Mouse (Mus musculus) testis, postnatal 10 days (tissue): Measurements from ENCODE around the gene Gm3404.
"Not testable (repeated sequence)": the region's sequence is repeated elsewhere in the genome, so short reads cannot be mapped to it uniquely, and the experiment has no call there.

Experiments used
- DNase-seq: peaks from one replicate; pipeline ENCODE4 v3.0.0; 2021; ENCODE audit warnings: low spot score

Gene Gm3404

DNA sequence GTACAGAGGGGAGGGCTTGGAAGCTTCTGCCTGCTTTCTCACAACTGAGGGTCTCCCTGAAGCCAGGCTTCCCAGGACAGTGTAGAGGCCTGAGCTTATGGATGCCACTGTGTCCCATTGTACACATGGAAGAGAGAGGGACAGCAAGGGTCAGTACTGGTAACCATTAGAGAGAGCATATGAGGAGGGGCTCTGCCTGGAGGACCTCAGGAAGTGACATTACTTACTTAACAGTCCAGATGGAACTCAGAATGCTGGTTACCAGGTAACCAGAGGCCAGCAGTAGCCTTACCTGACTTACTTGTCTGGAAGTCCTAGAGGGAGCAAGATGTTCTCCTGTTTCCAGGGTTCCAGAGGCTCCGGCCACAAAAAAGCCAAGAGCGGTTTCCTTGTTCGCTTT is at the start of gene Gm3404:
Gene Gm3404 (plus strand): TSS at position 301 of the 400 bp plus-strand sequence.
- DNase-seq = not testable (repeated sequence)

DNA sequence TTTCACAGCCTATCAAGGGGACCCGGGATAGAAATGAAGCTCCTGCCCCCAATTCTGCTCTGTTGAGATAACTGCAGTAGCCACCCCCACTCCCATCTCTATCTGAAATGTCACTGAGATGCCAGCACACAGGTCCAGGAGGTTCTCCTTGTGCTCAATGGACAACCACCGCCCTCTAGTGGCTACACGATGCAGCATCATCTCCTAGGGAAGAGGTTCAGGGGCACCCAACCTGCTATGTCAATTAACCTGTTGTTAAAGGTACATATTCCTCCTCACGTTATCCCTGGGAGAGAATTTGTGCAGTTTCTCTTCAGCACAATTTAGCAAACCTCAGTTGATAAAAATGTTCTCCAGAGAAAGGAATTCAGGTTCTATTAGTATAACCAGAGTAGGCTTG is 46.0 kb upstream of the Gm3404 start:
- peak; percentile 50 for DNase-seq

DNA sequence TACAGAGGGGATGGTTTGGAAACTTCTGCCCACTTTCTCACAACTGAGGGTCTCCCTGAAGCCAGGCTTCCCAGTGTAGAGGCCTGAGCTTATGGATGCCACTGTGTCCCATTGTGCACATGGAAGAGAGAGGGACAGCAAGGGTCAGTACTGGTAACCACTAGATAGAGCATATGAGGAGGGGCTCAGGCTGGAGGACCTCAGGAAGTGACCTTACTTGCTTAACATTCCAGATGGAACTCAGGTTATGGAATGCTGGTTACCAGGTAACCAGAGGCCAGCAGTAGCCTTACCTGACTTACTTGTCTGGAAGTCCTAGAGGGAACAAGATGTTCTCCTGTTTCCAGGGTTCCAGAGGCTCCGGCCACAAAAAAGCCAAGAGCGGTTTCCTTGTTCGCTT is 43.9 kb upstream of the Gm3404 start, which contains the start of gene Gm6408:
Gene Gm6408 (plus strand): TSS at position 301 of the 400 bp plus-strand sequence.
- DNase-seq = not testable (repeated sequence)

- not testable (repeated sequence) for DNase-seq
Measured at GRCm38 (mm10) chr5:146488959-146489358, 36.6 kb upstream of the Gm3404 start.

- not testable (repeated sequence) for DNase-seq
Measured at GRCm38 (mm10) chr5:146491063-146491462, 34.5 kb upstream of the Gm3404 start, which contains the start of gene Gm6370. Gene Gm6370 (plus strand): TSS chr5:146491363.

DNA sequence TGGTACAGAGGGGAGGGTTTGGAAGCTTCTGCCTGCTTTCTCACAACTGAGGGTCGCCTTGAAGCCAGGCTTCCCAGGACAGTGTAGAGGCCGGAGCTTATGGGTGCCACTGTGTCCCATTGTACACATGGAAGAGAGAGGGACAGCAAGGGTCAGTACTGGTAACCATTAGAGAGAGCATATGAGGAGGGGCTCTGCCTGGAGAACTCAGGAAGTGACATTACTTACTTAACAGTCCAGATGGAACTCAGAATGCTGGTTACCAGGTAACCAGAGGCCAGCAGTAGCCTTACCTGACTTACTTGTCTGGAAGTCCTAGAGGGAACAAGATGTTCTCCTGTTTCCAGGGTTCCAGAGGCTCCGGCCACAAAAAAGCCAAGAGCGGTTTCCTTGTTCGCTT is 23.5 kb upstream of the Gm3404 start, which contains the start of gene 4930449I24Rik:
Gene 4930449I24Rik (plus strand): TSS at position 301 of the 400 bp plus-strand sequence.
- not testable (repeated sequence) for DNase-seq

GRCm38 (mm10) chr5:146513823-146514222 is 11.8 kb upstream of the Gm3404 start, which contains the start of gene Gm3402:
Gene Gm3402 (plus strand): TSS chr5:146514123.
- DNase-seq = not testable (repeated sequence)

GRCm38 (mm10) chr5:146537347-146537746 is 11.7 kb downstream of the Gm3404 start, which contains the start of gene Gm3409:
Gene Gm3409 (plus strand): TSS chr5:146537647.
- DNase-seq = not testable (repeated sequence)

DNA sequence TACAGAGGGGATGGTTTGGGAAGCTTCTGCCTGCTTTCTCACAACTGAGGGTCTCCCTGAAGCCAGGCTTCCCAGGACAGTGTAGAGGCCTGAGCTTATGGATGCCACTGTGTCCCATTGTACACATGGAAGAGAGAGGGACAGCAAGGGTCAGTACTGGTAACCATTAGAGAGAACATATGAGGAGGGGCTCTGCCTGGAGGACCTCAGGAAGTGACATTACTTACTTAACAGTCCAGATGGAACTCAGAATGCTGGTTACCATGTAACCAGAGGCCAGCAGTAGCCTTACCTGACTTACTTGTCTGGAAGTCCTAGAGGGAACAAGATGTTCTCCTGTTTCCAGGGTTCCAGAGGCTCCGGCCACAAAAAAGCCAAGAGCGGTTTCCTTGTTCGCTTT is 30.2 kb downstream of the Gm3404 start, which contains the start of gene Gm3415:
Gene Gm3415 (plus strand): TSS at position 301 of the 400 bp plus-strand sequence.
- not testable (repeated sequence) for DNase-seq

DNA sequence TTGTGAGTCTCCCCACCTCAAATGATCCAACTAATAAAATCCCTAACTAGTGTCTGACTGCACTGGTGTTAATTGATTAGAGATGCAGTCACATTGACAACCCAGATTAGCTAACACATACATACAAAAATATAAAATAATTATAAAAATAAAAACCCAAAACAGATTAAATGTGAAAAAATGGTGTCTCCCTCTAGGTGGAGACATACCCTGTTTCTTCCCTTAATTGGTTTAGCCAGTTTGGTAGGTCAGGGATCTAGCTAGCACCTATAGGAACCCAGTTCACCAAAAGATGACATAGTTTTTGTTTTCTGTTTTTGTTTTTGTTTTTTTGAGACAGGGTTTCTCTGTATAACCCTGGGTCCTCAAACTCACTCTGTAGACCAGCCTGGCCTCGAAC is 38.7 kb downstream of the Gm3404 start:
- no peak for DNase-seq

GRCm38 (mm10) chr5:146567054-146567453 is 41.5 kb downstream of the Gm3404 start:
- no peak for DNase-seq

DNA sequence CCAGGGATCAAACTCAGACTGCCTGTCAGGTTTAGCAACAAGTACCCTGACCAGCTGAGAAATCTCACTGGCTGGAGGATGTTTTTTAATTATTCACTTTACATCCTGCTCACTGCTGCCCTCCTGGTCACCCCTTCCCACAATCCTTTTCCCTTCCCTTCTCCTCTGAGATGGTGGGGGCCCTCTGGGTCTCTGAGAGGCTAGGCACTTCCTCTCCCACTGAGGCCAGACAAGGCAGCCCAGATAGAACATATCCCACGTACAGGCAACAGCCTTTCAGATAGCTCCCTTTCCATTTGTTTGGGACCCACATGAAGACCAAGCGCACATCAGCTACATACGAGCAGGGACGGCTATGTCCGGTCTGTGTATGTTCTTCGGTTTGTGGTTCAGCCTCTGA is 44.6 kb downstream of the Gm3404 start:
- not testable (repeated sequence) for DNase-seq

- not testable (repeated sequence) for DNase-seq
Measured at GRCm38 (mm10) chr5:146571830-146572734, 46.5 kb downstream of the Gm3404 start.

DNA sequence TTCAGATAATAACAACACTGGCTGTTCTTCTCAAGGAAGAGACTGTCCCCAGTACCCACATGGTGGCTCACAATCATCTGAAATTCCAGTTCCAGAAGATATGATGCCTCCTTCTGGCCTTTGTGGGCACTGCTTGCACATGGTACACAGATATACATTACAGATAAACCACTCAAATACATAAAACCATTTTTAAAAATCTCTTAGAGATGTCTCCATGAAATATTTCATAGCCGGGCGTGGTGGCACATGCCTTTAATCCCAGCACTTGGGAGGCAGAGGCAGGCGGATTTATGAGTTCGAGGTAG is 47.1 kb downstream of the Gm3404 start:
- DNase-seq = not testable (repeated sequence)

DNA sequence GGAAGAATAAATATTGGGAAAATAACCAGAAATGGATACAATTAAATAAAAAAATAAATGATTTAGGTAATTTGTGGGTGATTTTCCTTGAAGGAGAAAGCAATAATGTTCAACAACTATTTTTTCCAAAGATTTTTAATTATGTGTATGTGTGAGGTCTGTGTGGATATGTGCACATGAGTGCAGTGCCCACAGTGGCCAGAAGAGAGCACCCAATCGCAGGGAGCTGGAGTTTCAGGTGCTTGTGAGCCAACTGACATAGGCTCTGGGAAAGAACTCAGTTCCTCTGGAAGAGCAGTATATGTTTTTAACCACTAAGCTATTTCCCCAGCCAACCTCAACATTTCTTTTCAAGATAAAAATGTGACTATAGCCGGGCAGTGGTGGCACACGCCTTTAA is 51.1 kb downstream of the Gm3404 start:
- DNase-seq = no peak
